Mouse (Mus musculus) brain, embryonic 14.5 days (tissue): ENCODE measurements around the gene Rnf126.

Experiments used
- CTCF ChIP-seq: fragments of 200-500 bp; IDR thresholded peaks from 2 replicates; pipeline ENCODE4 v1.5.1; 2012; ENCODE audit warnings: inconsistent platforms, mild to moderate bottlenecking, moderate library complexity, borderline replicate concordance; ENCODE audit not compliant: insufficient read depth, insufficient read length; ENCODE audit errors: extremely low read depth
- POLR2A ChIP-seq: fragments of 200-500 bp; IDR thresholded peaks from 2 replicates; pipeline ENCODE4 v1.6.1; 2012; ENCODE audit warnings: mild to moderate bottlenecking, inconsistent platforms, borderline replicate concordance; ENCODE audit not compliant: poor library complexity, insufficient read depth, insufficient read length, severe bottlenecking; ENCODE audit errors: extremely low read depth

GRCm38 (mm10) chr10:79815671-79816494, 49.1 kb upstream of the Rnf126 start:
- no peak for TF ChIP-seq POLR2A
- TF ChIP-seq CTCF, result no peak
